Mouse (Mus musculus) splenic B cell, adult 2 months (primary cell): ENCODE results near the gene Nrip1.

ENCODE experiments used
- DNase-seq: peaks from one replicate; pipeline ENCODE4 v3.0.0-alpha.2; 2011; ENCODE audit warnings: low read depth, low spot score
- H3K27me3 ChIP-seq: 2 replicates; pipeline ENCODE4 v1.6.1; 2012; ENCODE audit warnings: mild to moderate bottlenecking, low read length, moderate library complexity, mixed read lengths; ENCODE audit not compliant: control insufficient read depth, poor library complexity, insufficient read depth, severe bottlenecking
- H3K36me3 ChIP-seq: 2 replicates; pipeline ENCODE4 v1.6.1; 2012; ENCODE audit warnings: mild to moderate bottlenecking, low read length, moderate library complexity, mixed read lengths; ENCODE audit not compliant: control insufficient read depth, poor library complexity, insufficient read depth, severe bottlenecking

Gene Nrip1

GRCm38 (mm10) chr16:76365790-76366406, 7.7 kb downstream of the Nrip1 start:
- no peaks in the 10 kb centered on the region for H3K27me3 ChIP-seq
- no peaks in the 10 kb centered on the region for H3K36me3 ChIP-seq
- DNase-seq, result peak; percentile 70

- H3K27me3 ChIP-seq, result no peaks in the 10 kb centered on the region
- H3K36me3 ChIP-seq, result no peaks in the 10 kb centered on the region
- DNase-seq, result no peak
Observed at GRCm38 (mm10) chr16:76365237-76365636, 8.4 kb downstream of the Nrip1 start.

- DNase-seq, result peak; percentile 59
- Histone ChIP-seq H3K36me3 (no peaks in the 10 kb centered on the region), H3K27me3 (no peaks in the 10 kb centered on the region)
Observed at GRCm38 (mm10) chr16:76363641-76364040, 10.0 kb downstream of the Nrip1 start.

GRCm38 (mm10) chr16:76362982-76363381, 10.6 kb downstream of the Nrip1 start:
- Histone ChIP-seq H3K27me3 (no peaks in the 10 kb centered on the region), H3K36me3 (no peaks in the 10 kb centered on the region)
- no peak for DNase-seq

GRCm38 (mm10) chr16:76360441-76360840, 13.2 kb downstream of the Nrip1 start:
- DNase-seq, result no peak
- Histone ChIP-seq H3K36me3 (no peaks in the 10 kb centered on the region), H3K27me3 (no peaks in the 10 kb centered on the region)

- H3K36me3 ChIP-seq, result no peaks in the 10 kb centered on the region
- H3K27me3 ChIP-seq, result no peaks in the 10 kb centered on the region
- DNase-seq, result no peak
Observed at GRCm38 (mm10) chr16:76358757-76359156, 14.9 kb downstream of the Nrip1 start.

- H3K27me3 ChIP-seq, result no peaks in the 10 kb centered on the region
- no peak for DNase-seq
Observed at GRCm38 (mm10) chr16:76358128-76358748, 15.4 kb downstream of the Nrip1 start.

GRCm38 (mm10) chr16:76357155-76357554, 16.5 kb downstream of the Nrip1 start:
- no peak for DNase-seq
- Histone ChIP-seq H3K27me3 (no peaks in the 10 kb centered on the region), H3K36me3 (no peaks in the 10 kb centered on the region; the same call in 1 of the 2 replicates)

More at GRCm38 (mm10) chr16:76358128-76358748, 15.4 kb downstream of the Nrip1 start:
- H3K36me3 ChIP-seq, result no peaks in the 10 kb centered on the region

- peak; percentile 33 for DNase-seq
- no peaks in the 10 kb centered on the region for H3K27me3 ChIP-seq
- H3K36me3 ChIP-seq, result no peaks in the 10 kb centered on the region; the same call in 1 of the 2 replicates
Observed at GRCm38 (mm10) chr16:76355947-76356550, 17.6 kb downstream of the Nrip1 start.

- no peaks in the 10 kb centered on the region; the same call in 1 of the 2 replicates for H3K36me3 ChIP-seq
- no peak for DNase-seq
- H3K27me3 ChIP-seq, result no peaks in the 10 kb centered on the region
Observed at GRCm38 (mm10) chr16:76355267-76355666, 18.4 kb downstream of the Nrip1 start.

GRCm38 (mm10) chr16:76354841-76355240, 18.8 kb downstream of the Nrip1 start:
- H3K27me3 ChIP-seq, result no peaks in the 10 kb centered on the region
- H3K36me3 ChIP-seq, result no peaks in the 10 kb centered on the region; the same call in 1 of the 2 replicates
- no peak for DNase-seq

- DNase-seq, result no peak
Observed at GRCm38 (mm10) chr16:76354289-76354688, 19.3 kb downstream of the Nrip1 start.

GRCm38 (mm10) chr16:76350922-76351321, 22.7 kb downstream of the Nrip1 start:
- peak; percentile 11 for DNase-seq
- Histone ChIP-seq H3K27me3 (no peaks in the 10 kb centered on the region), H3K36me3 (no peaks in the 10 kb centered on the region; the same call in 1 of the 2 replicates)

More at GRCm38 (mm10) chr16:76354289-76354688, 19.3 kb downstream of the Nrip1 start:
- Histone ChIP-seq H3K36me3 (no peaks in the 10 kb centered on the region; the same call in 1 of the 2 replicates), H3K27me3 (no peaks in the 10 kb centered on the region)

GRCm38 (mm10) chr16:76349053-76349452, 24.6 kb downstream of the Nrip1 start:
- no peak for DNase-seq
- Histone ChIP-seq H3K27me3 (no peaks in the 10 kb centered on the region), H3K36me3 (no peaks in the 10 kb centered on the region; the same call in 1 of the 2 replicates)
